Mouse (Mus musculus): Measurements from ENCODE around the gene Aldh16a1. TPM values are rescaled to one million over a fixed set of nuclear protein-coding genes. Genes with fewer than 3 reads are reported as not detected.

Aldh16a1 gene
- polyA plus RNA-seq, 1 experiment from 2014 or later = 24.1 TPM

DNA sequence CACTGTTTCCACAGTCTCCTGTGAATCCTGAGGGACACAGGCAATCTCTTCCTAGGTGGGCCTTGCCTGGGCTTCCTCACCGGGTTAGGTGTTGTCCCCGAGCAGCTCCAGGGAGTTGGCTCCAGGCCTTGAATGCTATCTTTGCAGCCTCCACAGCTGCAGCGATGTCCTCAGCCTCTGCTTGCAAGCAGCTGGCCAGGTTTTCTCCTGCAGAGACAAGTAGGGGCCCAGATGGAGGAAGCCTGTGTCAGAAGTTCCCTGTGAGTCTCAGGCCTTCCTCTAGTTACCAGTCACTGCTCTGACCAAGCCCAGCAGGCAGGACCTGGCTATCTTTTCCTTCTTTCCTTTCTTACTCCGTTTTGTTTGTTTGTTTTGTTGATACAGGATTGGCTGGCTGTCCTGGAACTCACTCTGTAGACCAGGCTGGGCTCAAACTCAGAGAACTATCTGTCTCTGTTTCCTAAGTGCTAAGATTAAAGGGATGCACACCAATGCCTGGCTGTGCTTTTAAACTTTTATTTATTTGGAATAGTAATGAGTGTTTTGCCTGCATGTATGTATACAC is 5.8 kb downstream of the Aldh16a1 start:
- Histone ChIP-seq H3K9ac (replicated peaks; ENCODE audit: low read length) (no peak overlapping the region), H3K4me1 (ENCODE audit: control insufficient read depth, insufficient read depth, low read length) (peaks cover 3% of the 10 kb centered on the region; the same call in 1 of the 2 replicates), H3K4me3 (replicated peaks; ENCODE audit: low read depth, low read length) (no peak overlapping the region), H3K27ac (replicated peaks; ENCODE audit: low read depth, low read length) (no peak overlapping the region), H3K4me2 (ENCODE audit: low read length) (no peak overlapping the region), H3K36me3 (ENCODE audit: control insufficient read depth, insufficient read depth, low read length) (peaks cover 22% of the 10 kb centered on the region), H3K27me3 (ENCODE audit: control insufficient read depth, insufficient read depth, low read length) (no peaks in the 10 kb centered on the region), H3K9me3 (ENCODE audit: control insufficient read depth, low read length) (no peaks in the 10 kb centered on the region)
- WGBS = 69% methylated on average over 4 of the region's 4 CpGs
- DNase-seq (no peak), ATAC-seq (ENCODE audit: low FRiP score, low TSS enrichment) (no peak)

DNA sequence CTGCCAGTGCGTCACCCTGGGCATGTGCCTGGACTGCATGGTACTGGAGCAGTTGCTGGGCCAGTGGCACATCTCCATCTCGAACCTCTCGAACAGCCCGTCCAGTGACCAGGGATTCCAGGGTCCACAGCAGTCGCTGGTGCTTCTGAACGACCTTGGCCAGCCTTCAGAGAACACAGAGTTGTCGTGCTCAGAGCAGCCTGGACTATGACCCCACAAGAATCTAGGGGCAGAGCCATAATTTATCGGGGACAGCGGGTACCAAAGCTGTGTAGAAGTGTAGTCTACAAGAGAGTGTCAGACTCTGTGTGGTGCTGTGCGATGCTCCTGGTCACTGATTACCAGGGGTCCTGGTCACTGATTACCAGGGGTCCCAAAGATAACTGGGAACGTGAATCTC is 6.5 kb downstream of the Aldh16a1 start:
- H3K4me1 ChIP-seq (ENCODE audit: control insufficient read depth, insufficient read depth, low read length) = no peaks in the 10 kb centered on the region
- 93% methylated on average over 11 of the region's 11 CpGs for WGBS
- no peak overlapping the region for H3K9ac ChIP-seq (replicated peaks; ENCODE audit: low read length)
- H3K36me3 ChIP-seq (ENCODE audit: control insufficient read depth, insufficient read depth, low read length) = peaks cover 27% of the 10 kb centered on the region
- H3K27ac ChIP-seq (replicated peaks; ENCODE audit: low read depth, low read length) = no peak overlapping the region
- no peaks in the 10 kb centered on the region for H3K9me3 ChIP-seq (ENCODE audit: control insufficient read depth, low read length)
- no peak for DNase-seq
- no peak for ATAC-seq (ENCODE audit: low FRiP score, low TSS enrichment)
- no peak overlapping the region for H3K4me2 ChIP-seq (ENCODE audit: low read length)
- no peak overlapping the region for H3K4me3 ChIP-seq (replicated peaks; ENCODE audit: low read depth, low read length)
- no peaks in the 10 kb centered on the region for H3K27me3 ChIP-seq (ENCODE audit: control insufficient read depth, insufficient read depth, low read length)

DNA sequence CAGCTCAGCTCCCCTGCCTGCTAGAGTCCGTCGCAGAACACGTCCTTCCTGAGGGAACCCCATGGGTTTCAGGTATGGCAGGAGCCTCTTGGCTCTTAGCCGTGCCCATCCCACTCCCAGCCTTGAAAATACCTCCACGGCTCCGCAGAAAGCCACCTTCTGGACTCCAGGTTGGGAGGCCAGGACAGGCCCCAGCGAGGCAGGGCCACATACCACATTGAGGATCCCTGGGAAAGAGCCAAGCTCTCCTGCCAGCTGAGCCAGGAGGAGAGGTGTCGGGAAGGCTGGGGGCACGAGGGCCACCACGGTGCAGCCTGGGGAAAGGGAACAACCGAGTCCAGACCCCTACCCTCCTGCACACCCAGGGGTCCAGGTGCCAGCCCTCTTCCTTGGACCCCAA is 7.1 kb downstream of the Aldh16a1 start:
- Histone ChIP-seq H3K9ac (replicated peaks; ENCODE audit: low read length) (no peak overlapping the region), H3K4me2 (ENCODE audit: low read length) (no peak overlapping the region), H3K27me3 (ENCODE audit: control insufficient read depth, insufficient read depth, low read length) (no peaks in the 10 kb centered on the region), H3K4me3 (replicated peaks; ENCODE audit: low read depth, low read length) (no peak overlapping the region), H3K27ac (replicated peaks; ENCODE audit: low read depth, low read length) (no peak overlapping the region), H3K4me1 (ENCODE audit: control insufficient read depth, insufficient read depth, low read length) (no peaks in the 10 kb centered on the region), H3K9me3 (ENCODE audit: control insufficient read depth, low read length) (no peaks in the 10 kb centered on the region), H3K36me3 (ENCODE audit: control insufficient read depth, insufficient read depth, low read length) (peaks cover 27% of the 10 kb centered on the region)
- DNase-seq (no peak), ATAC-seq (ENCODE audit: low FRiP score, low TSS enrichment) (no peak)
- WGBS = 95% methylated on average over 11 of the region's 11 CpGs

DNA sequence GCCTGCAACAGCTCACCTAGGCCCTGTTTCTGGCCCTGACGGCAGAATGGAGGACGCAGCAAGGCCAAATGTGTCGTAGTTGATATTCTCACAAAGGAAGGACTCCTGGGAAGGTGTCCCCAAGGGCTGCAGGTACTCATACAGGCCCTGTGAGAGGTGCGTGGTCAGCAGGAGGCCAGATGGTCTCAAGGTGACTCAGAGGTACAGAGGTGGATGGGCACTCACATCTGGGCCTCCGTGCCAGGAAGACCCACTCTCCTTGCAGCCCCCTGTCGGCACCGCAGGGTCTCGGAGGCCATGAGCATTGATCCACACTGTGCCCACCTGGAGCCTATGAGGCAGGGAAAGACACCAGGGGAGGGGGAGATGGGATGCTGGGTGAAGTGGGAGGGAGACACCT is 8.9 kb downstream of the Aldh16a1 start:
- Histone ChIP-seq H3K9ac (replicated peaks; ENCODE audit: low read length) (no peak overlapping the region), H3K9me3 (ENCODE audit: control insufficient read depth, low read length) (no peaks in the 10 kb centered on the region), H3K4me3 (replicated peaks; ENCODE audit: low read depth, low read length) (no peak overlapping the region), H3K4me1 (ENCODE audit: control insufficient read depth, insufficient read depth, low read length) (no peaks in the 10 kb centered on the region), H3K27me3 (ENCODE audit: control insufficient read depth, insufficient read depth, low read length) (no peaks in the 10 kb centered on the region), H3K4me2 (ENCODE audit: low read length) (no peak overlapping the region), H3K27ac (replicated peaks; ENCODE audit: low read depth, low read length) (no peak overlapping the region), H3K36me3 (ENCODE audit: control insufficient read depth, insufficient read depth, low read length) (peaks cover 27% of the 10 kb centered on the region)
- DNase-seq (no peak), ATAC-seq (ENCODE audit: low FRiP score, low TSS enrichment) (no peak)
- WGBS = 94% methylated on average over 8 of the region's 8 CpGs

DNA sequence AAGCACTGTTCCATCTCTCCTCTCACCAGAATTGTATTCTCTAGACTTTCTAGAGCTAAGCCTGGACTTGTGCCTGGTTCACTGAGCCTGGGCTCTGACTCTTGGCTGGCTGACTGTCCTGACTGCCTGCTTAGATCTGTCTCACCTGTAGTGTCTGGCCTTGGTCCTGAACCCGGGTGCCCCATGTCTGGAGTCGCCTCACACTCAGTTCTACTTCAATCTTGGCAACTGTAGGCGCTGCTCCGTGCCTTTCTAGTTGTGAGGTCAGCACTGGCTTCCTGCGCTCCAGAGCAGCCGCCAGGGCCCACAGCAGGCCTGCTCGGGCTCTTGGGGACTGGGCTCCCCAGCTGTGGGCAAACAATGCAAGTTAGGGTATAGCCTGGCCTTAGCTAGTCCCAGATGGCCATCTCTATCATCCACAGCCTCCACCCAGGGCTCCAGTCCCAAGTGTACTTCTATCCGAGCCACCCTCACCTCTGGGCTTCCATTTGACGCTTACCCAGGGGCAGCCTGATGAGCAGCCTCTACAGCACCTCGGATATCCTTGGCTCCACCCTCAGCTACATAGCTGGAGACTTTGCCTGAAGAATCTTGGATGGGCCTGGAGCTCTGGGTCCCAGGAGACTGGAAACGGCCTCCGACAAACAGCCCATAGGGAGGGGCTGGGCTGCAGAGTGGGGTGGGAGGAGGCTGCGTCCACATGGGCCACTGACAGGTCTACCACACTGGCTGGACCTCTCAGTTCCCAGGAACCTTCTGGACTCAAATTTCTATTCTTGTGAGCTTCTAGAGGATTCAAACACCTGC is 9.8 kb downstream of the Aldh16a1 start:
- Histone ChIP-seq H3K4me1 (ENCODE audit: control insufficient read depth, insufficient read depth, low read length) (no peaks in the 10 kb centered on the region), H3K4me3 (replicated peaks; ENCODE audit: low read depth, low read length) (no peak overlapping the region), H3K36me3 (ENCODE audit: control insufficient read depth, insufficient read depth, low read length) (peaks cover 27% of the 10 kb centered on the region), H3K4me2 (ENCODE audit: low read length) (no peak overlapping the region), H3K27me3 (ENCODE audit: control insufficient read depth, insufficient read depth, low read length) (no peaks in the 10 kb centered on the region), H3K27ac (replicated peaks; ENCODE audit: low read depth, low read length) (no peak overlapping the region), H3K9ac (replicated peaks; ENCODE audit: low read length) (no peak overlapping the region), H3K9me3 (ENCODE audit: control insufficient read depth, low read length) (no peaks in the 10 kb centered on the region)
- no peak for DNase-seq
- WGBS = 83% methylated on average over 13 of the region's 13 CpGs
- no peak for ATAC-seq (ENCODE audit: low FRiP score, low TSS enrichment)

DNA sequence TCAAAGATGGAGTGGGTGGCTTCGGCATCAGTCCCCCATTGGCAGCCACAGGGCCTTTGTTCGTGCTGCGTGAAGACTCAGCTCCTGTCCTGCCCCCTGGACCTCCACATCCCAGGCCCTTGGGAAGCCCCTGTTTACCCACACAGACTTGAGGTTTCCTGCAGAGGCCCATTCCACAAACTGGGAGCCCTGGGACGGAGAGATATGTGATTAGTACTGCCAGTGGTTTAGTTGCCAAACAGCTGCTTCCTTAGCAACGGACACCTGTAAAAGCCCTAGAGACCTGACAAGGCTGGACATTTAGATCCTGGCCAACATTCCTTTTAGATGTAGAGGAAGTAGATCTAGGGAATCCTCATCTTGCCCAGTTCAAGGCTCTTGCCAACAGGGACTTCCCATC is 12.5 kb downstream of the Aldh16a1 start:
- peaks cover 27% of the 10 kb centered on the region for H3K36me3 ChIP-seq (ENCODE audit: control insufficient read depth, insufficient read depth, low read length)
- no peaks in the 10 kb centered on the region for H3K27me3 ChIP-seq (ENCODE audit: control insufficient read depth, insufficient read depth, low read length)
- 89% methylated on average over 5 of the region's 5 CpGs for WGBS
- no peak overlapping the region for H3K27ac ChIP-seq (replicated peaks; ENCODE audit: low read depth, low read length)
- H3K9me3 ChIP-seq (ENCODE audit: control insufficient read depth, low read length) = no peaks in the 10 kb centered on the region
- H3K4me3 ChIP-seq (replicated peaks; ENCODE audit: low read depth, low read length) = no peak overlapping the region
- H3K4me2 ChIP-seq (ENCODE audit: low read length) = no peak overlapping the region
- H3K4me1 ChIP-seq (ENCODE audit: control insufficient read depth, insufficient read depth, low read length) = no peaks in the 10 kb centered on the region
- H3K9ac ChIP-seq (replicated peaks; ENCODE audit: low read length) = no peak overlapping the region
- no peak for DNase-seq
- no peak for ATAC-seq (ENCODE audit: low FRiP score, low TSS enrichment)

DNA sequence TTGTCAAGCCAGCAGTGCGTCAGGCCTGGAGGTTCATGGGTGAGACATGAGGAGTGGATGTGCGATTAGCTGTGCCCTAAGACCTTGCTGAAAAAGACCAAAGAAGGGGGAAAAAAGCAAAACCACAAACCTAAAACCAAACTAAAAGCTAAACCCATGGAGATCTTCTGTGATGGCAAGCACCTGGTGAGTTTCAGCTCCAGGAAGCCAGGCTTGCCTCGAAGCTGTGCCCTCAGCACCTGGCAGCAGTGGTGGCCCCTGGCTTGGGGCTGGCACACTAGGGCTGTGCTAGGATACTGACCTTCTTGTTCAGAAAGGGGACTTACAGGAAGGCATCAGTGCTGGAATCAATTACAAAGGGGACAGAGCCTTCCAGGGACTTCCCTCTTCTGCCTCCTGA is 13.1 kb downstream of the Aldh16a1 start:
- Histone ChIP-seq H3K4me1 (ENCODE audit: control insufficient read depth, insufficient read depth, low read length) (no peaks in the 10 kb centered on the region), H3K27ac (replicated peaks; ENCODE audit: low read depth, low read length) (no peak overlapping the region), H3K9ac (replicated peaks; ENCODE audit: low read length) (no peak overlapping the region), H3K27me3 (ENCODE audit: control insufficient read depth, insufficient read depth, low read length) (no peaks in the 10 kb centered on the region), H3K36me3 (ENCODE audit: control insufficient read depth, insufficient read depth, low read length) (peaks cover 25% of the 10 kb centered on the region), H3K4me2 (ENCODE audit: low read length) (no peak overlapping the region), H3K4me3 (replicated peaks; ENCODE audit: low read depth, low read length) (no peak overlapping the region), H3K9me3 (ENCODE audit: control insufficient read depth, low read length) (no peaks in the 10 kb centered on the region)
- no peak for ATAC-seq (ENCODE audit: low FRiP score, low TSS enrichment)
- 95% methylated on average over 3 of the region's 3 CpGs for WGBS
- DNase-seq = no peak

DNA sequence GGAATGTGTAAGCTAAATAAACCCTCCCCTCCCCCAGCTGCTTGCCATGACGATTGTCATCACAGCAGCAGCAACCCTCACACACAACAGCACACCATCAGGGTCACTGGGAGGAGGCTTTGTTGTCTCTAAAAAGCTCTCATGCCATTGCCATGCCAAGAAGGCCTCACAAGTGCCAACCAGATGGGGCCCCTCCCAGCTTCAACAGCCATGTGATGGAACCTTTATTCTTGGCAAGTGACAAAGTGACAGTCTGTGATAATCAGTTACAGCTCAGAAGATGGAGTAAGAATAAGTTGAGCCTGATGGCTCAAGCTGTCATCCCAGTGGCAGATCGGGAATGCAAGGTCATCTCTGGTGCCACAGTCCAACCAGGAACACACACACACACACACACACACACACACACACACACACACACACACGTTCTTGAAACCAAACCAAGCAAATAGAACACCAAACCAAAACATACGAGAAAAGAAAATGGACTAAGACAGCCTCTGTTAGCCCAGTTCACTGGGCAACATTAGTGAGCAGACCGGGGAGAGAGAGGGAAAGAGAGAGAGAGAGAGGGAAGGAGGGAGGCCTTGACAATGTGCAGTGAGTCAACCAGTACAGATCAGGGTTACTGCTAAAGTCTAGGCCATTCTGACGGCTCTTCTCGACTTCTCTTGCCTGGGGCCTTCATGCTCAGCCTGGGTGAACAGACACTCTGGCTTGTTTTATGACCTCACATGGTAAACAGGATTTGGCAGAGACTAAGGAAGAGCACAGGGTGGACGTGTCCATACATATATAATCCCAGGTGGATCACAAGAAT is 14.3 kb downstream of the Aldh16a1 start:
- Histone ChIP-seq H3K4me1 (ENCODE audit: control insufficient read depth, insufficient read depth, low read length) (no peaks in the 10 kb centered on the region), H3K36me3 (ENCODE audit: control insufficient read depth, insufficient read depth, low read length) (peaks cover 14% of the 10 kb centered on the region; the same call in 1 of the 2 replicates), H3K27me3 (ENCODE audit: control insufficient read depth, insufficient read depth, low read length) (peaks cover 8% of the 10 kb centered on the region; the same call in 1 of the 2 replicates), H3K4me3 (replicated peaks; ENCODE audit: low read depth, low read length) (no peak overlapping the region), H3K9me3 (ENCODE audit: control insufficient read depth, low read length) (no peaks in the 10 kb centered on the region), H3K4me2 (ENCODE audit: low read length) (no peak overlapping the region), H3K9ac (replicated peaks; ENCODE audit: low read length) (no peak overlapping the region), H3K27ac (replicated peaks; ENCODE audit: low read depth, low read length) (no peak overlapping the region)
- WGBS = 80% methylated on average over 8 of the region's 8 CpGs
- no peak for ATAC-seq (ENCODE audit: low FRiP score, low TSS enrichment)
- no peak for DNase-seq

All from midbrain, embryonic 14.5 days (tissue).